Mouse (Mus musculus): ENCODE results near the gene Serpina1d. TPM values are rescaled to one million over a fixed set of nuclear protein-coding genes. Genes with fewer than 3 reads are reported as not detected.
"Not testable (repeated sequence)": the region's sequence is repeated elsewhere in the genome, so short reads cannot be mapped to it uniquely, and the experiment has no call there.

Gene Serpina1d
- not detected in 2 replicates for polyA plus RNA-seq (2012; rRNA removed)

DNA sequence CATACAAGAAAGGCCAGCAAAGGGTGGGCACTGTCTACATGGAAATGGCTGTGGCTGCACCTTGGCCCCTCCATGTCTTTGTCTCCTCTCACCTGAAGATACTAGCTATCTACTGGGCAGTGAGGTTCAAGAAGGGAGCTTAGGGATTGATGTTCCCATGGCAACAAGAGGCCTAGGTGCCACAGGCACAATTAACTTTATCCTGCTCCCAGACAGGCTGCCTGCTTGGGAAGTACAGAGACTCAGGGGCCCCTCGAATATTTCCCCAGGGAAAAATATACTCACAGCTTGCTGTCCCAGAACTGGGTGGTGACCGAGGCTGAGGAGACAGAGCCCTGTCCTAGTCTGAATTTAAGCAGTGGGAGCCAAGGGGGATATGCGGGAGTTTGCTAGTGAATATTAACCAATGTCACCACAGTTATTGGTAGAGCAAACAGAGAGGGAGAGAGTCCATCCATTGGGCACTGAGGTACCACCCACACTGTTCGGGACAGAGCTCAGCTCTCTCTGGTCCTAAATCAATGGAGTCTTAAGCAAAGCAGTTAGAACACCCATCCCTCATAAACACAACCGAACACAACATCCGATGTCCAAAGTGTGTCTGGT, at the start of gene Serpina1d:
Serpina1d (minus strand) TSS at position 347 of the 606 bp plus-strand sequence.
- DNase-seq (ENCODE audit: extremely low spot score in 1 of 2, low spot score in 1 of 2): not testable (repeated sequence)

- DNase-seq (ENCODE audit: extremely low spot score in 1 of 2, low spot score in 1 of 2): not testable (repeated sequence)
Measured at GRCm38 (mm10) chr12:103770597-103770996, 2.8 kb downstream of the Serpina1d start.

GRCm38 (mm10) chr12:103763083-103763482, 10.3 kb downstream of the Serpina1d start:
- not testable (repeated sequence) for DNase-seq (ENCODE audit: extremely low spot score in 1 of 2, low spot score in 1 of 2)

DNA sequence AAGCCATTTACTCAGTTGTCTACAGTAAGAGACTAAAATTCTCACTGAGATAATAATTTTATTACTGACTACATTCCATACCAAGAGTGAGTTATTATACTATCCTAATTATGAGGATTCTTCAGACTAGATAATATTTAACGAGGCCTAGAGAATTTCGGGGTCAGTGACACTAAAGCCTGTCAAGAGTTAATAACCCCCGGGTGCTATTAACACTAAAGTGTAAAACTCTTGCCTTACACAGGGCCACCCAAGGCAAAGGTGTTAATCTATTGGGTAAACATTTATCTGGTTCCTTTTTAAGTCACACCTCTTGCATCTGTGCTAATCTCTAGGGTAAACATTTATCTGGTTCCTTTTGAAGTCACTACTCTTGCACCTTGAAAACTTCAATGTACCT, 13.1 kb downstream of the Serpina1d start:
- DNase-seq (ENCODE audit: extremely low spot score in 1 of 2, low spot score in 1 of 2): not testable (repeated sequence)

DNA sequence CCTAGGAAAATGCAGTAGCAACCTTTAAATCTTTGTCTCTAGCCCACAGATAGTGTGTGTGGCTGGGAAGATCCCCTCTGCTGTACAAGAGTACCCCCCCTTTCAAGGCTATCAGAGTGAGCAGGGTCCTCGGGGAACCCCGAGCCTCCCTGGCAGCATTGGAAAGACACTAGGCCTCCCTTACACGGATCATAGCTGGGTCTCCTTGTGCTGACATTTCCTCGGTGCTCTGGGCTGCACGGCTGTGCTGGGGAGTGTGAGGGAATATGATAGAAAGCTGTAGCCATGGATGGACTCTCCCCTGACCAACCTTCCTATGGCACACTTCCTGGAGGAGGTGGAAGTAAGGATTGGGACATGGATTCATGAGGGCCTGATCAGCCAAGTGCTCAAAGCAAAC, 27.4 kb downstream of the Serpina1d start:
- DNase-seq (ENCODE audit: extremely low spot score in 1 of 2, low spot score in 1 of 2): not testable (repeated sequence)

- not testable (repeated sequence) for DNase-seq (ENCODE audit: extremely low spot score in 1 of 2, low spot score in 1 of 2)
Measured at GRCm38 (mm10) chr12:103737791-103738580, 35.4 kb downstream of the Serpina1d start.

DNA sequence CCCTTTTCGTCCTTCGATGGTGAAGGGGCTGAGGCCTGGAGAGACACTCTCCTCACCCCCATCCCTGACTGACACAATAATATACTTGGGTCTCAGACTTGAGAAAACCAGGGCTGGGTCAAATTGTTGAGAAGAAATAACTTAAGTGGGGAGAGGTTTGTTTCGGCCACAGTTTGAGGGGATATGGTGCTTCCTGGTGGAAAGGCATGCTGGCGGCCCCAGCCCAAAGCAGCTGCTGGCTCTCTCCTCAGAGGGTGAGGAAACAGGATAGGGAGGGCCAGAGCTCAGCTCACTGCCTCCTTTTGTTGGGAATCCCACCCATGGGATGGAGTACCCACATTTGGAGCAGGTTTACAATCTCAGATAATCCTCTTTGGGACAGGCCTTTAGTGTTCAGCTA, 37.8 kb downstream of the Serpina1d start:
- not testable (repeated sequence) for DNase-seq (ENCODE audit: extremely low spot score in 1 of 2, low spot score in 1 of 2)

- not testable (repeated sequence) for DNase-seq (ENCODE audit: extremely low spot score in 1 of 2, low spot score in 1 of 2)
Measured at GRCm38 (mm10) chr12:103735101-103735500, 38.3 kb downstream of the Serpina1d start.

Other genes with a start within 250 kb of the Serpina1d start
- 20.8 and 23.5 TPM in 2 replicates for gene Ppp4r4, start 241.3 kb downstream of the Serpina1d start, polyA plus RNA-seq (2012; rRNA removed)
- 0.02 TPM in 1 of 2 replicates, not detected in the other for gene Serpina10, start 142.1 kb downstream of the Serpina1d start, polyA plus RNA-seq (2012; rRNA removed)
- gene Serpina6, start 116.4 kb downstream of the Serpina1d start, polyA plus RNA-seq (2012; rRNA removed): not detected in 2 replicates
- gene Serpina16, start 97.5 kb downstream of the Serpina1d start, polyA plus RNA-seq (2012; rRNA removed): not detected in 2 replicates
- gene Serpina1f, start 78.1 kb downstream of the Serpina1d start, polyA plus RNA-seq (2012; rRNA removed): not detected in 2 replicates
- gene Serpina1b, start 56.8 kb upstream of the Serpina1d start, polyA plus RNA-seq (2012; rRNA removed): 0.08 TPM in 1 of 2 replicates, not detected in the other
- 0.08 TPM in 1 of 2 replicates, not detected in the other for gene Serpina1a, start 90.0 kb upstream of the Serpina1d start, polyA plus RNA-seq (2012; rRNA removed)
- not detected in 2 replicates for gene Serpina1c, start 131.3 kb upstream of the Serpina1d start, polyA plus RNA-seq (2012; rRNA removed)
- gene Serpina1e, start 185.4 kb upstream of the Serpina1d start, polyA plus RNA-seq (2012; rRNA removed): 0.34 TPM in 1 of 2 replicates, not detected in the other
- gene Serpina11, start 216.4 kb upstream of the Serpina1d start, polyA plus RNA-seq (2012; rRNA removed): not detected in 2 replicates
- gene Serpina9, start 240.2 kb upstream of the Serpina1d start, polyA plus RNA-seq (2012; rRNA removed): 1.5 TPM in 2 replicates

All from frontal cortex, adult 2 months (tissue).